Mouse (Mus musculus): Measurements from ENCODE around the gene Fbxo47. TPM values are rescaled to one million over a fixed set of nuclear protein-coding genes. Genes with fewer than 3 reads are reported as not detected.

Gene Fbxo47
- polyA plus RNA-seq, 1 experiment from 2014 or later: 0.91 TPM

DNA sequence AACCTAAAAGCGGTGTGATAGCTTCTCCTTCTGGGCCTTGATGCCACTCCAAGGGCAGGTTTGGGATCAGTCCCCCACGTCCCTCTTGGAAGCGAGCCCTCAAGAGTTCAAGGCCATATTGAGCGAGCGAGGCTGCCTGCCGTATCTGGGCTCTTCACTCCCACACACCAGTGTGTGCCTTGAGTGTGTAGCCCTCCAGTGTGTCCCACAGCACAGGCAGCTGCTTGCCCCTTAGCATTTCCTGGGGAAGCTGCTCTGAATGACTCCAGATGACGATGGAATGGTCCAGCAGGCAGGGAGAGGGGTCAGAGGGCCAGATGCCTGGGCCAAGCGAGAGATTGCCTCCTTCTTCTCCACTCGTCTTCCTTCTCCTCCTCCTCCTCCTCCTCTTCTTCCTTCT is 67.0 kb downstream of the Fbxo47 start:
- Histone ChIP-seq H3K4me2 (no peak overlapping the region), H3K27ac (peak overlapping the region; percentile 51; the same call in 1 of the 2 replicates), H3K4me3 (replicated peaks) (no peak overlapping the region), H3K9ac (no peak overlapping the region), H3K27me3 (no peaks in the 10 kb centered on the region), H3K4me1 (peaks cover 76% of the 10 kb centered on the region), H3K36me3 (replicated peaks) (peaks cover 35% of the 10 kb centered on the region), H3K9me3 (no peaks in the 10 kb centered on the region)
- WGBS: 65% methylated on average over 9 of the region's 9 CpGs
- no peak for ATAC-seq (ENCODE audit: low FRiP score)

DNA sequence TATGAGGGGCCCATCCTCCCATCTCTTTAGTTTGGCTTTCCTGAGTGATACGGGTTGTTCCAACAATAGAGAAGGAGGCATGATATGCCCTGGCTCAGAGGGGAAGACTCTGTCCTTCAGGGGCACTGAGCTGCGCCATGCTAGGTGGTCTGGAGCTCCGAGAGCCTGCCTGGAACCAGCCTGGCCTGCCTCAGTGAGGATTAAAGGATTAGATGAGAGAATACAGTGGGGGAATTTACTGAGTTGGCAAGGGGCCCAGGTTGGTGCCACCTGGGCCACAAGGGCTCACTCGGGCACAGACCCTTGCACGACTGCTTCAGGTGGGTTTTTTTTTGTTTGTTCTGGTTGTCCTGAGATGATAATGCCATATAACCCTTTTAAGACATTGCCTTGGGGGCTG is 67.8 kb downstream of the Fbxo47 start:
- Histone ChIP-seq H3K9ac (no peak overlapping the region), H3K4me1 (peaks cover 84% of the 10 kb centered on the region)

DNA sequence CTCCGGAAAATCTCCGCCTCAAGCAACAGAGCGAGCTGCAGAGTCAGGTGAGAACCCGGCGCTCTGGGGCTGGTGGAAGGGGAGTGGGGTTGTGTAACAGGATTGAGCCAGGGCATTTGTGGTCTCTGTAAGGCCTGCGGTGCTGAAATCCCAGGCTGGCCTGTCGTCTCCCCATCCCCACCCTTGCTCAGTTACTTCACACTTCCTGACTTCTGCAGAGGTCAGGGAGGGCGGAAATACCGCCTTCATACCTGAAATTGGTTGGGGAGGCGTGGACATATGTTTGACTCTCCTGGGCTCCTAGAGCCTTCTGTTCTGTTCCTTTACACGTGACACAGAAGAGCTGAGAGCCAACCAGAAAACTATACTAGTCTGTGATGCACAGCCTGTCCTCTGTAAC is 68.2 kb downstream of the Fbxo47 start:
- Histone ChIP-seq H3K36me3 (replicated peaks) (peaks cover 26% of the 10 kb centered on the region), H3K4me2 (no peak overlapping the region), H3K9ac (no peak overlapping the region), H3K27me3 (no peaks in the 10 kb centered on the region), H3K4me3 (replicated peaks) (no peak overlapping the region), H3K27ac (peak overlapping the region; percentile 27), H3K4me1 (peaks cover 86% of the 10 kb centered on the region), H3K9me3 (no peaks in the 10 kb centered on the region)
- 72% methylated on average over 11 of the region's 11 CpGs for WGBS
- ATAC-seq (ENCODE audit: low FRiP score): no peak

More for the DNA sequence above, 67.8 kb downstream of the Fbxo47 start:
- WGBS: 49% methylated on average over 5 of the region's 5 CpGs
- no peak overlapping the region for H3K4me2 ChIP-seq
- H3K27me3 ChIP-seq: no peaks in the 10 kb centered on the region
- no peak for ATAC-seq (ENCODE audit: low FRiP score)
- peak overlapping the region; percentile 27; the same call in 1 of the 2 replicates for H3K27ac ChIP-seq
- no peaks in the 10 kb centered on the region for H3K9me3 ChIP-seq
- no peak overlapping the region for H3K4me3 ChIP-seq (replicated peaks)
- H3K36me3 ChIP-seq (replicated peaks): peaks cover 31% of the 10 kb centered on the region

DNA sequence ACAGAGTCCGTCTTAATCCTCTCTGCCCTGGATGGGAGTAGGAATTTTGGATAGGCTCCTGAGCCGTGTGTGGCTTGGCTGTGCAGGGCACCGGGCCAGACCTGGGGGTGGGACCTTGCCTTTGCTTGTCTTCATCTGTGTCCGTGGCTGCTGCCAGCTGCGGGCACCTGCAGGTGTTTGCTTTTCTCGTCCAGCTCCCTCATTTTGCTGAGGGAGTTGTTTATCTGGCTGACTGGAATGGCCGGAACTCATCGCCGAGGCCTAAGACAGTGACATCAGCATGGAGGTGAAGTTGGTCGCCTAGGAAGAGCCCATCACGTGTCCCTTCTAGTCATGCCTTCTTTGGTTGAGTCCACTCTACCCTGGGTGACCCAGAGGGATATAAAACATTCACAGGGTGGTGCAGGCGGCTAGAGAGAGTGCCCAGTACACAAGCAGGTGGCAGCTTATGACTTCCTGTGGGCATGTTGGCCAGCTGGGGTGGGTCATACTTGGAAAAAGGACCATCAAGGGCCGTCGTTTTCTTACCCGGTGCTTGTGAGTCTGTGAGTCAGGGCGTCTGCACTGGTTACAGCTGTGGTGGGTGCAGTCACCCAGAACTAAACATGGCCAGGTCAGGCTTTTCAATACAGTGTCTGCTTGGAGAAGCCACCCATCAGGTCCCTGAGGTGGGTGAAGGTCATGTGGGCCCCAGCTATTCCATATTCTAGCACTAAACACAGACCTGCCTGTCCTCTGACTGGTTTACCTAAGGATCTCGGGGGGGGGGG is 70.0 kb downstream of the Fbxo47 start:
- H3K4me3 ChIP-seq (replicated peaks): no peak overlapping the region
- H3K4me1 ChIP-seq: peaks cover 97% of the 10 kb centered on the region
- no peak overlapping the region for H3K4me2 ChIP-seq
- no peaks in the 10 kb centered on the region for H3K27me3 ChIP-seq
- H3K9ac ChIP-seq: no peak overlapping the region
- H3K36me3 ChIP-seq (replicated peaks): peaks cover 25% of the 10 kb centered on the region
- peak overlapping the region; percentile 93 for H3K27ac ChIP-seq
- ATAC-seq (ENCODE audit: low FRiP score): no peak
- 86% methylated on average over 17 of the region's 17 CpGs for WGBS
- no peaks in the 10 kb centered on the region for H3K9me3 ChIP-seq

DNA sequence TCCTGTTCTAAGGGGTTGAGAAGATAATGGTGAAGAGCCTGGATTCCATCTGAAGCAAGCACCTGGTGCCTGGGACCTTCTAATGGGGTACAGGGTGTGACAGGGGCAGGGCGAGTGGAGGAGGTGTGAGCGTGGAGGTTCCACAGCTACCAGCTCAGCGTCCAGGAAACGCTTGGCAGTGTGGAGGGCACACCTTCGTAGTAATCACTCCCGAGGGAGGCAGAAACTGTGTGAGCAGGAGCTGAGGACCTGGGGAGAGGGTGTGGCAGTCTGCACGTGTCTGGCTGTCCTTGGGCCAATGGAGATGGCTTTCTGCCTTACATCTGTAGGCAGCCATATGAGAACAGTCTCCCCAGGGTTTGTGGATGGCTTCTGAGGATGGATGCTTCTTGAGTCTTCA is 70.9 kb downstream of the Fbxo47 start:
- H3K9ac ChIP-seq: peak overlapping the region; percentile 44
- H3K4me2 ChIP-seq: peak overlapping the region; percentile 49
- 33% methylated on average over 7 of the region's 7 CpGs for WGBS
- H3K27me3 ChIP-seq: no peaks in the 10 kb centered on the region
- H3K4me3 ChIP-seq (replicated peaks): peak overlapping the region; percentile 15; the same call in 1 of the 2 replicates
- ATAC-seq (ENCODE audit: low FRiP score): peak; percentile 30; the same call in 1 of the 2 replicates
- H3K27ac ChIP-seq: peak overlapping the region; percentile 93
- peaks cover 97% of the 10 kb centered on the region for H3K4me1 ChIP-seq
- H3K9me3 ChIP-seq: no peaks in the 10 kb centered on the region
- H3K36me3 ChIP-seq (replicated peaks): peaks cover 34% of the 10 kb centered on the region

DNA sequence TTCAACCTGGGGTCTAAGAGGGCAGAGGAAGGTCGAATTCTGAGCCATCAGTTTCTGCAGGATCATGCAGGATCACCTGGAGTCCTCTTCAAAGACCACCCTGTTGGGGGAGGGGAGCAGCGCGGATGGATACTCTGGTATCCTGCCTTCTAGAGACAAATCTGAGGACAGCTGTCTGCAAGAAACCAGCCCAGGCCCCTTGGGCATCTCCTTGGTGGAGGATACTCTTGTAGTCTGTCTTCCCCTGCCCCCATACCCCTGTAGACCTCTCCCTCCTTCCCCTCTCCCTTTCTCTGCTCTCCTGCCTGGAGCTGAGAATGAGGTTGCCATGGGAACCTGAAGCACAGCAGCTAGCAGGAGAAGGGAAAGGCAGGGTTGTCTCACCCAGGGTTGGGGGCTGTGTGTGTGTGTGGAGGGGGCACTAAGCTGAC is 71.4 kb downstream of the Fbxo47 start:
- Histone ChIP-seq H3K27me3 (no peaks in the 10 kb centered on the region), H3K36me3 (replicated peaks) (peaks cover 39% of the 10 kb centered on the region), H3K27ac (peak overlapping the region; percentile 93), H3K9me3 (no peaks in the 10 kb centered on the region), H3K4me2 (peak overlapping the region; percentile 49), H3K4me1 (peaks cover 98% of the 10 kb centered on the region), H3K9ac (peak overlapping the region; percentile 44), H3K4me3 (replicated peaks) (peak overlapping the region; percentile 15)
- peak; percentile 89 for ATAC-seq (ENCODE audit: low FRiP score)
- 21% methylated on average over 3 of the region's 3 CpGs for WGBS

DNA sequence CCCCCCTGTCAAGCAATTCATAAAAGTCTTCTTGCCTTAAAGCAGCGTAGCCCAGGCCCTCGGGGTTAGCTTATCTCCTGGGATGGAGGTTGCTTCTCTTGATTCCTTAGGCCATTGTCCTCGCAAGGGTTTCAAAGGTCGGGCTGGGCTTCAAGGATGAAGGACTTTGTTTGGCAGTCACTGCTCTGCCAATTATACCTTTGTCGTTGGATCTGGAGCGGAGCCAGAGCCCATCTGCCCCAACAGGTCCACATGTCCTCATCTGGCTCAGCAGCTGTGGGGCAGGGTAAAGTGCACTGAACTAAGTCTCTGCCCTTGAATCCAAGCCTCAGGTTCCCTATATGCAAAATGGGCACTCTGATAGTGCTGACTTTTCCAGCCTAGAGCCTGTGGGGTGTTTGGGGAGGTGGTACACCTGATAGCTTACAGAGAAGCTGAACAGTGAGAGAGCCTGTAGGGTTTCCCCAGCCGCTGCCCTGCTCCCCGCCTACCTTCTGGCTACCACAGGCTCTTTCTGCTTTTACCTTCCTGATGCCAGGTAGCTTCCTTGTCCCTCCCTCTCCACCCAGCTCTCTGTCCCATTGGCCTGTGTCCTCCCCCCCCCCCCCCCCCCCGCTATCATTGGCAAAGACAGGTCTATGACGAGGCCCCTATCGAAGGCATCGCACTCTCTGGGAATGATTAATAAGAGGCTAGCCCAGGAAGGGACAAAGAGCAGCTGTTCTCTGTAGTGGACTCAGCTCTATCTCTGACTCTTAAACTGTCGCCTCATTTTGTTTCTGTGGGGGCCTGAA is 72.2 kb downstream of the Fbxo47 start:
- peak overlapping the region; percentile 93 for H3K27ac ChIP-seq
- peak overlapping the region; percentile 15; the same call in 1 of the 2 replicates for H3K4me3 ChIP-seq (replicated peaks)
- WGBS: 24% methylated on average over 12 of the region's 13 CpGs
- H3K4me1 ChIP-seq: peaks cover 96% of the 10 kb centered on the region
- H3K9me3 ChIP-seq: no peaks in the 10 kb centered on the region
- ATAC-seq (ENCODE audit: low FRiP score): peak; percentile 36
- H3K36me3 ChIP-seq (replicated peaks): peaks cover 46% of the 10 kb centered on the region
- H3K9ac ChIP-seq: peak overlapping the region; percentile 44
- H3K4me2 ChIP-seq: peak overlapping the region; percentile 49
- no peaks in the 10 kb centered on the region for H3K27me3 ChIP-seq

DNA sequence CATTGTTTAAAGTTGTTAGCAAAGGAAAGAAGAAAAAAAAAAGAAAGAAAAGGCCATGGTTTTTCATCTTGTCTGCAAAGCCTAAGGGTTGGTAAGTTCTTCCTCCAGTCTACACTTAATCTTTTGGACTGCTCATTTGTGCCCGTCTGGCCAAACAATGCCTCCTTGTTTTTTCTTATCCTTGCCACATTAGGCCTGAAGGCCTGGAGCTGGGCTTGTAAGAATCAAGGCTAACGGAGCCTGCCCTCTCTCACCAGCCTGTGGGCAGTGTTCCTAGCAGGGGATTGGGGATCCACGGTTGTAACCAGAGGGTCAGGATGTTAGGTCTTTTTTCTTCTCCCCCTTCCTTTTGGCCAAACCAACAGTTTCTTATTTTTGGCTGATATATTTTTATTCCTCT is 73.0 kb downstream of the Fbxo47 start:
- Histone ChIP-seq H3K9me3 (no peaks in the 10 kb centered on the region), H3K4me2 (no peak overlapping the region), H3K4me1 (peaks cover 96% of the 10 kb centered on the region), H3K36me3 (replicated peaks) (peaks cover 46% of the 10 kb centered on the region), H3K27me3 (no peaks in the 10 kb centered on the region), H3K4me3 (replicated peaks) (no peak overlapping the region), H3K27ac (peak overlapping the region; percentile 93), H3K9ac (peak overlapping the region; percentile 44; the same call in 1 of the 2 replicates)
- 10% methylated on average over 3 of the region's 3 CpGs for WGBS
- no peak for ATAC-seq (ENCODE audit: low FRiP score)

DNA sequence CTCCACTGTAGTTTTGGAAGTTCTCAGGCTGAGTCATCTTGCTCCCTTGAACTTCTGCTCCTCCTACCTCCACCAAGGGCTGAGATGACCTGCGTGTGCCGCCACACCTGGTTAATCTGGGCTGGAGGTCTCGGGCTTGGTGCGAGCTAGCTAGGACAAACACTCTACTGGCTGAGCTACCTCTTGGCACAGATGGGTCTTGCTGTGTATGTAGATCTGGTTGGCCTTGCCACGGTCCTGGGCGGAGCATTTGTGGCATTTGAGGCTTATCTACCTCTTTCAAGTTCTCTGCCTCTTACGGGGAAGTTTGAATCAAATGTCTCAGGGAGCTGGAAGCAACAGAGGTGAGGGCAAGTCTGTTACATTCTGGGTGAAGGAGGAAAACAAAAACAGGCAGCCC is 73.6 kb downstream of the Fbxo47 start:
- Histone ChIP-seq H3K27me3 (no peaks in the 10 kb centered on the region), H3K4me2 (no peak overlapping the region; the same call in 1 of the 2 replicates), H3K27ac (peak overlapping the region; percentile 19; the same call in 1 of the 2 replicates), H3K4me3 (replicated peaks) (no peak overlapping the region), H3K4me1 (peaks cover 96% of the 10 kb centered on the region), H3K9me3 (no peaks in the 10 kb centered on the region), H3K36me3 (replicated peaks) (peaks cover 40% of the 10 kb centered on the region), H3K9ac (peak overlapping the region; percentile 29; the same call in 1 of the 2 replicates)
- ATAC-seq (ENCODE audit: low FRiP score): no peak
- 83% methylated on average over 7 of the region's 7 CpGs for whole genome bisulfite sequencing

DNA sequence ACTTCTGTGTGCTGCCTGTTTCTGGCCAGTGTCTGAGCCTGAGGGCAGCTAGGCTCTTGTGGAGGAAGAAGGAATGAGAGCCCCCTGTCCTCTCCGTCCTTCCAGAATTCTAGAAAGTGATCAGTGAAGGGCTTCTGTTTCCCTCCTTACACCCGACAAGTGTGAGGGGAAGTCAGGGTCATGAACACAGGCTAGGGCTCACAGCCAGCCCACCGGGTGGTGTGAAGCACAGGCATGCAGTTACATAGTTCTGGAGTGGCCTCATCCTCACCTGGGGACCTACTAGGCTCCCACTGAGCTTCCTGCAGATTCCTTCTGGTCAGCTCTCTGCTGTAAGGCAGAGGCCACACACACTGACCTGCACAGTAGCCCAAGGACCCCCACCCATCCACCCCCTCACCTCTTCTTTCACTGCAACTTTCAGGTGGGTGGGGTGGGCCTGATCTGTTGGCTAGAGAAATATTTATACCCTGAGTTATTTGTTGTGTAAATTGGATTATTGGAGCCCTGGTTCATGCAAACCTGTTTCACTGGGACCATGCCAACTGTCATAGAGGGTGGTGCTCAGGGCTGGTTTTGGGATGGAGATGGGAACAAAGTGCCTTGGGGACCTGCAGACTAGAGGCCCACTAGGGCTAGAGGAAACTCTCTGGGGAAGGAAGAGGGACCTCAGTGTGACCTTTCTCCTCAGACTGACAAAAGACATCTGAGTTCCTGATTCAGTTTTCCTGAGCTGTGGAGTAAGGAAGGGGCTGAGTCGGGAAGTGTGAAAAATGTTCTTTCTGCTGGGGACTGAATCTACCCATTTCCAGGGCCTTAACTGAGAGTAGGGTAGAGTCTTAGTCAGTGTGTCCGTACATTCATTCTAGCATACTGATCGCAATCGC is 74.5 kb downstream of the Fbxo47 start:
- H3K4me2 ChIP-seq: no peak overlapping the region
- H3K27ac ChIP-seq: 0 out of 2 replicates have a peak overlapping the region, but pooled peaks have one; percentile 51
- WGBS: 77% methylated on average over 7 of the region's 7 CpGs

DNA sequence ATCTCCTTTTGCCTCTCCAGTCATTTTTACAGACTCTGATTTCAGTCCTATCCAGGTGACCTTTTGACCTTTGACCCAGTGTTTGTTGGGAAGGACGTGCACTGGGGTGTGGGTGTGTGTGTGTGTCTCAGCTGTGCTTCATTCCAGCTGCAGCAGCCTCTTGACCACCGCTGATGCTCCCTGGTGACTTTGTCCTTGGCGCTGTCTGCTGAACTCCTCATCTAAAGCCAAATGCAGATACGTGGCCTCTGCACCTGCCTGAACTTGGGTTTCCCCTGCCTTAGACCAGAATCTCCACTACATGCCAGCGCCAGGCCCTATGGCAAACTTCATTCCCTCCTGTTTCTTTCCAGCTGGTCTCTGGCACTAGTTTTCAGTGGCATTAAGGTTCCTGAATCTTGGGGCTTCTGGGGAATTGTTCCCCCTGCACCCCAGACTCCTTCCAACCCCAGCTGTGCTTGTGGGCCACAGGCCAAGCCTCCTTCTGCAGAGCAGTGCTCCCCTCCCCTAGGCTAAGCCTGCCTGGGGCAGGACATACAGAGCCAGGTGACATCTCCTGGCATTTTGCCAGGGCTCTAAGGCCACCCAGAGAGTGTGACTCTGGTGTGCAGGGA is 75.2 kb downstream of the Fbxo47 start:
- Histone ChIP-seq H3K27ac (peak overlapping the region; percentile 51), H3K4me3 (replicated peaks) (no peak overlapping the region), H3K36me3 (replicated peaks) (peaks cover 32% of the 10 kb centered on the region), H3K4me2 (no peak overlapping the region), H3K9ac (no peak overlapping the region), H3K27me3 (no peaks in the 10 kb centered on the region), H3K9me3 (no peaks in the 10 kb centered on the region), H3K4me1 (peaks cover 96% of the 10 kb centered on the region)
- ATAC-seq (ENCODE audit: low FRiP score): no peak
- 53% methylated on average over 5 of the region's 5 CpGs for WGBS

More for the DNA sequence above, 74.5 kb downstream of the Fbxo47 start:
- peaks cover 36% of the 10 kb centered on the region for H3K36me3 ChIP-seq (replicated peaks)
- H3K9me3 ChIP-seq: no peaks in the 10 kb centered on the region
- no peak overlapping the region for H3K9ac ChIP-seq
- H3K27me3 ChIP-seq: no peaks in the 10 kb centered on the region
- ATAC-seq (ENCODE audit: low FRiP score): no peak
- H3K4me3 ChIP-seq (replicated peaks): no peak overlapping the region
- H3K4me1 ChIP-seq: peaks cover 96% of the 10 kb centered on the region
